Mouse (Mus musculus): ENCODE measurements around the gene Otogl. TPM values are rescaled to one million over a fixed set of nuclear protein-coding genes. Genes with fewer than 3 reads are reported as not detected.

Otogl gene
- polyA plus RNA-seq, 1 experiment from 2014 or later, result 0.14 TPM

- no peaks in the 10 kb centered on the region for H3K9me3 ChIP-seq (ENCODE audit: control insufficient read depth, low read length)
- WGBS, result 54% methylated on average over 2 of the region's 2 CpGs
- H3K4me2 ChIP-seq, result no peak overlapping the region
- no peaks in the 10 kb centered on the region for H3K27me3 ChIP-seq (replicated peaks; ENCODE audit: control insufficient read depth, insufficient read depth, low read length)
- ATAC-seq (replicated peaks; ENCODE audit: low FRiP score) (no peak), DNase-seq (ENCODE audit: low spot score) (no peak)
- no peak overlapping the region for H3K9ac ChIP-seq (ENCODE audit: low read depth, low read length)
- no peak overlapping the region for H3K27ac ChIP-seq (ENCODE audit: low read depth, low read length)
- no peaks in the 10 kb centered on the region for H3K36me3 ChIP-seq (ENCODE audit: control insufficient read depth, insufficient read depth, low read length)
- no peak overlapping the region for H3K4me3 ChIP-seq (ENCODE audit: low read depth, low read length)
- no peaks in the 10 kb centered on the region for H3K4me1 ChIP-seq (replicated peaks; ENCODE audit: control insufficient read depth, insufficient read depth, low read length)
Observed at GRCm38 (mm10) chr10:107923860-107924259, 11.9 kb upstream of the Otogl start.

GRCm38 (mm10) chr10:107922750-107923149, 10.8 kb upstream of the Otogl start:
- Histone ChIP-seq H3K9ac (ENCODE audit: low read depth, low read length) (no peak overlapping the region), H3K4me1 (replicated peaks; ENCODE audit: control insufficient read depth, insufficient read depth, low read length) (no peaks in the 10 kb centered on the region), H3K9me3 (ENCODE audit: control insufficient read depth, low read length) (no peaks in the 10 kb centered on the region), H3K27ac (ENCODE audit: low read depth, low read length) (no peak overlapping the region), H3K4me3 (ENCODE audit: low read depth, low read length) (no peak overlapping the region), H3K4me2 (no peak overlapping the region), H3K27me3 (replicated peaks; ENCODE audit: control insufficient read depth, insufficient read depth, low read length) (no peaks in the 10 kb centered on the region), H3K36me3 (ENCODE audit: control insufficient read depth, insufficient read depth, low read length) (no peaks in the 10 kb centered on the region)
- ATAC-seq (replicated peaks; ENCODE audit: low FRiP score) (no peak), DNase-seq (ENCODE audit: low spot score) (no peak)
- WGBS, result 23% methylated on average over 1 of the region's 1 CpGs

- ATAC-seq (replicated peaks; ENCODE audit: low FRiP score) (no peak), DNase-seq (ENCODE audit: low spot score) (no peak)
- no peaks in the 10 kb centered on the region for H3K27me3 ChIP-seq (replicated peaks; ENCODE audit: control insufficient read depth, insufficient read depth, low read length)
- no peaks in the 10 kb centered on the region for H3K36me3 ChIP-seq (ENCODE audit: control insufficient read depth, insufficient read depth, low read length)
- WGBS, result 46% methylated on average over 1 of the region's 1 CpGs
- H3K4me3 ChIP-seq (ENCODE audit: low read depth, low read length), result no peak overlapping the region
- H3K9me3 ChIP-seq (ENCODE audit: control insufficient read depth, low read length), result no peaks in the 10 kb centered on the region
- H3K27ac ChIP-seq (ENCODE audit: low read depth, low read length), result no peak overlapping the region
- H3K9ac ChIP-seq (ENCODE audit: low read depth, low read length), result no peak overlapping the region
- H3K4me1 ChIP-seq (replicated peaks; ENCODE audit: control insufficient read depth, insufficient read depth, low read length), result no peaks in the 10 kb centered on the region
- H3K4me2 ChIP-seq, result no peak overlapping the region
Observed at GRCm38 (mm10) chr10:107921549-107921948, 9.6 kb upstream of the Otogl start.

DNA sequence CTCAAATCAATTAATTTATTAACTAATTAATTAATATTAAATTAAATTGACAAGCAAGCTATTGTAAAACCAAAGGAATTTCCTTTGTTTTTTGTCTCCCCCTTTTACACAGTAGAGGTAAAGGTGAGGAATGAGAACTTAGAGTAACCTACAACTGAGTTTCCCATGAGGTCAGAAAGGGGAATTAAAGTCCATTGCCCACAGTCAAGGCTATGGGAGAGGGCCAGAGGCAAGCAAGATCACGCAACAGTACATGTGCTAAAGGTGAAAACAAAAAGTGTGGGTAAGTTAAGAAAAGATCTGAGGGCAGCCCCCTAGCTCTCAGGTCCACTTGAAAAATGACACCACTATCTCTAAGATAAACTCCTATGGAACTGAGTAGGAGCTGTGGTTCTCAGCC, 9.2 kb upstream of the Otogl start:
- no peak overlapping the region for H3K27ac ChIP-seq (ENCODE audit: low read depth, low read length)

GRCm38 (mm10) chr10:107913013-107913412, 1.1 kb upstream of the Otogl start:
- Histone ChIP-seq H3K36me3 (ENCODE audit: control insufficient read depth, insufficient read depth, low read length) (no peaks in the 10 kb centered on the region), H3K4me3 (ENCODE audit: low read depth, low read length) (no peak overlapping the region), H3K27ac (ENCODE audit: low read depth, low read length) (no peak overlapping the region), H3K4me2 (no peak overlapping the region), H3K27me3 (replicated peaks; ENCODE audit: control insufficient read depth, insufficient read depth, low read length) (no peaks in the 10 kb centered on the region), H3K9ac (ENCODE audit: low read depth, low read length) (no peak overlapping the region), H3K4me1 (replicated peaks; ENCODE audit: control insufficient read depth, insufficient read depth, low read length) (no peaks in the 10 kb centered on the region), H3K9me3 (ENCODE audit: control insufficient read depth, low read length) (no peaks in the 10 kb centered on the region)
- DNase-seq (ENCODE audit: low spot score) (no peak), ATAC-seq (replicated peaks; ENCODE audit: low FRiP score) (no peak)
- 73% methylated on average over 2 of the region's 2 CpGs for WGBS

More for the DNA sequence above, 9.2 kb upstream of the Otogl start:
- ATAC-seq (replicated peaks; ENCODE audit: low FRiP score) (no peak), DNase-seq (ENCODE audit: low spot score) (no peak)
- no peaks in the 10 kb centered on the region for H3K4me1 ChIP-seq (replicated peaks; ENCODE audit: control insufficient read depth, insufficient read depth, low read length)
- WGBS, result 65% methylated on average over 1 of the region's 1 CpGs
- H3K4me3 ChIP-seq (ENCODE audit: low read depth, low read length), result no peak overlapping the region
- H3K4me2 ChIP-seq, result no peak overlapping the region
- H3K9me3 ChIP-seq (ENCODE audit: control insufficient read depth, low read length), result no peaks in the 10 kb centered on the region
- H3K9ac ChIP-seq (ENCODE audit: low read depth, low read length), result no peak overlapping the region
- no peaks in the 10 kb centered on the region for H3K27me3 ChIP-seq (replicated peaks; ENCODE audit: control insufficient read depth, insufficient read depth, low read length)
- H3K36me3 ChIP-seq (ENCODE audit: control insufficient read depth, insufficient read depth, low read length), result no peaks in the 10 kb centered on the region

GRCm38 (mm10) chr10:107906453-107906852, 5.5 kb downstream of the Otogl start:
- Histone ChIP-seq H3K4me1 (replicated peaks; ENCODE audit: control insufficient read depth, insufficient read depth, low read length) (no peaks in the 10 kb centered on the region), H3K4me3 (ENCODE audit: low read depth, low read length) (no peak overlapping the region), H3K27me3 (replicated peaks; ENCODE audit: control insufficient read depth, insufficient read depth, low read length) (no peaks in the 10 kb centered on the region), H3K4me2 (no peak overlapping the region), H3K9me3 (ENCODE audit: control insufficient read depth, low read length) (no peaks in the 10 kb centered on the region), H3K36me3 (ENCODE audit: control insufficient read depth, insufficient read depth, low read length) (no peaks in the 10 kb centered on the region), H3K9ac (ENCODE audit: low read depth, low read length) (no peak overlapping the region), H3K27ac (ENCODE audit: low read depth, low read length) (no peak overlapping the region)
- no peak for ATAC-seq (replicated peaks; ENCODE audit: low FRiP score)
- WGBS, result 79% methylated on average over 10 of the region's 10 CpGs
- no peak for DNase-seq (ENCODE audit: low spot score)

GRCm38 (mm10) chr10:107905274-107906034, 6.5 kb downstream of the Otogl start:
- Histone ChIP-seq H3K27me3 (replicated peaks; ENCODE audit: control insufficient read depth, insufficient read depth, low read length) (no peaks in the 10 kb centered on the region), H3K4me3 (ENCODE audit: low read depth, low read length) (no peak overlapping the region), H3K27ac (ENCODE audit: low read depth, low read length) (no peak overlapping the region), H3K4me1 (replicated peaks; ENCODE audit: control insufficient read depth, insufficient read depth, low read length) (no peaks in the 10 kb centered on the region), H3K36me3 (ENCODE audit: control insufficient read depth, insufficient read depth, low read length) (no peaks in the 10 kb centered on the region), H3K4me2 (no peak overlapping the region), H3K9me3 (ENCODE audit: control insufficient read depth, low read length) (no peaks in the 10 kb centered on the region), H3K9ac (ENCODE audit: low read depth, low read length) (no peak overlapping the region)
- WGBS, result 74% methylated on average over 7 of the region's 7 CpGs
- DNase-seq (ENCODE audit: low spot score) (no peak), ATAC-seq (replicated peaks; ENCODE audit: low FRiP score) (no peak)

DNA sequence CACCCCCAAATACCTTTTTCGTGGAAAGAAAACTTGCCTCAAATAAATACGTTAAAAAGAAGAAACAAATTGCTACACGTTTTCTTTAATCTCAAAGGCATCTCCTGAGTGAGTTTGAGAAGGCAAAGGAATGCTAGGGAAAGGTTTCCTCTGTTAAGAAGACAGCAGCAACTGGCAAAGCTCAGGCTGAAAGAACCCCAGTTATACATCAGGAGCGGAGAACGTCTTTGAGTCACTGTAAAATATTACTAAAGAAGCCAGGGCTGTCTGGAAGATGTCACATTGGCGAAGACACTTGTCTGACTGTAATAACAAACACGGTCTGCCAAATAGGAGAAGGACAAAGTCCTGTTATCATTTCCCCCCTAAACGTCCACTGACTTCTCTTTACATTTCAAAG, 10.0 kb downstream of the Otogl start:
- DNase-seq (ENCODE audit: low spot score), result no peak
- H3K4me1 ChIP-seq (replicated peaks; ENCODE audit: control insufficient read depth, insufficient read depth, low read length), result no peaks in the 10 kb centered on the region
- H3K36me3 ChIP-seq (ENCODE audit: control insufficient read depth, insufficient read depth, low read length), result no peaks in the 10 kb centered on the region
- no peak for ATAC-seq (replicated peaks; ENCODE audit: low FRiP score)
- H3K27ac ChIP-seq (ENCODE audit: low read depth, low read length), result no peak overlapping the region
- H3K9ac ChIP-seq (ENCODE audit: low read depth, low read length), result no peak overlapping the region
- no peaks in the 10 kb centered on the region for H3K9me3 ChIP-seq (ENCODE audit: control insufficient read depth, low read length)
- H3K4me3 ChIP-seq (ENCODE audit: low read depth, low read length), result no peak overlapping the region
- H3K4me2 ChIP-seq, result no peak overlapping the region
- H3K27me3 ChIP-seq (replicated peaks; ENCODE audit: control insufficient read depth, insufficient read depth, low read length), result no peaks in the 10 kb centered on the region
- 54% methylated on average over 8 of the region's 8 CpGs for WGBS

- DNase-seq (ENCODE audit: low spot score) (no peak), ATAC-seq (replicated peaks; ENCODE audit: low FRiP score) (no peak)
- Histone ChIP-seq H3K4me1 (replicated peaks; ENCODE audit: control insufficient read depth, insufficient read depth, low read length) (no peaks in the 10 kb centered on the region), H3K27ac (ENCODE audit: low read depth, low read length) (no peak overlapping the region), H3K4me2 (no peak overlapping the region), H3K27me3 (replicated peaks; ENCODE audit: control insufficient read depth, insufficient read depth, low read length) (no peaks in the 10 kb centered on the region), H3K9me3 (ENCODE audit: control insufficient read depth, low read length) (no peaks in the 10 kb centered on the region), H3K36me3 (ENCODE audit: control insufficient read depth, insufficient read depth, low read length) (no peaks in the 10 kb centered on the region), H3K4me3 (ENCODE audit: low read depth, low read length) (no peak overlapping the region), H3K9ac (ENCODE audit: low read depth, low read length) (no peak overlapping the region)
- 64% methylated on average over 13 of the region's 13 CpGs for WGBS
Observed at GRCm38 (mm10) chr10:107901204-107901879, 10.6 kb downstream of the Otogl start.

Measured in liver, embryonic 11.5 days (tissue).